Mouse (Mus musculus) cerebellum, adult 2 months (tissue): ENCODE measurements around the gene Cdc42ep4.

ENCODE experiments used
- CTCF ChIP-seq: fragments of 200-500 bp; IDR thresholded peaks from 2 replicates; pipeline ENCODE4 v1.5.1; 2011; ENCODE audit warnings: low read depth, mild to moderate bottlenecking, control low read depth, low read length, moderate library complexity, borderline replicate concordance; ENCODE audit not compliant: insufficient read depth
- POLR2A ChIP-seq: fragments of 200-500 bp; IDR thresholded peaks from 2 replicates; pipeline ENCODE4 v1.6.1; 2011; ENCODE audit warnings: low read length, control low read depth, borderline replicate concordance; ENCODE audit not compliant: insufficient read depth

- no peak for TF ChIP-seq CTCF
- no peak for TF ChIP-seq POLR2A
Observed at GRCm38 (mm10) chr11:113705966-113706652, 45.6 kb downstream of the Cdc42ep4 start.
